Mouse (Mus musculus) yolk sac, embryonic 10.5 days (tissue): ENCODE results near the gene Lrrc4c.

Source experiments
- DNase-seq: peaks from one replicate; pipeline ENCODE4 v3.0.0-alpha.2; 2017; ENCODE audit warnings: low spot score

Lrrc4c gene

DNA sequence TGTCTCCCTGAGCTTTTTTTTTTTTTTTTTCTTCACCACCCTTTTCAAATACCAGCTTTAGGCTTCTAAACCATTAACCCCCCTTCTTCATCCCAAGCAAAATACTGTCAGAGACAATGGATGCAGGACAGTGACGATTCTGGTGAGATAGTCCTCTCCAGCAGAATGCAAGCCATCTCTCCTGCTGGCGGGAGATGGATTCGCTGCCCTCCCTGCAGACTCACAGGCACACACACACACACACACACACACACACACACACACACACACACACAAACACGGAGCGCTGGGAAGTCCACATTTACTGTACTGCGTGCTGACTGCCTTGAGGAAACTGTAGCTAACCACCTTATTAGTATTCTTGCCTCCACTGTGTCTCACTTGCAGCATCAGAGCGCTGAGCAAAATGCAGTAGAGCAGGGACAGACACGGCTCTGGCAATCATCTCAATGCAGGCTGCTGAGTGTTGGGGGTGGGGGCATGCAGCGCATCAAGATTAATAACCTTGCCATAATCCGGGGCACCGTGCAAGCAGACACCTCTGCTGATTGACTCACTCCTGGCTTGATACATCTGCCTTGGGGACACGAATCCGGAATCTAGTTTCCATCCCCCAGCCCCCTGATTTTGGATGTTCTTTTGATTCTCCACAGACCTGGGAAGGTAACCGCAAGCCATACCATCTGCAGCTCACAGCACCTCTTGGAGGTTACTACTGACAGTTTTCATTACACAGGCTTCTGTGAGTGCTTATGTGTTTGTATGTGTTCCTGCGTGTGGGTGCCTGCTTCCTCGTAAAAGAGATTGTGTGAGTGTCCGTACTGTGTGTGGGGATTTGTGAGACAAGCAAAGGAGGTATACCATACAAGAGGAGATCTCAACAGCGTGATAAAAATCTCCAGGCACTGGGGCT, at the start of gene Lrrc4c:
Lrrc4c (plus strand) TSS at position 783 of the 913 bp plus-strand sequence.
- DNase-seq, result no peak

GRCm38 (mm10) chr2:96275061-96275460, 42.9 kb upstream of the Lrrc4c start:
- DNase-seq, result no peak

DNA sequence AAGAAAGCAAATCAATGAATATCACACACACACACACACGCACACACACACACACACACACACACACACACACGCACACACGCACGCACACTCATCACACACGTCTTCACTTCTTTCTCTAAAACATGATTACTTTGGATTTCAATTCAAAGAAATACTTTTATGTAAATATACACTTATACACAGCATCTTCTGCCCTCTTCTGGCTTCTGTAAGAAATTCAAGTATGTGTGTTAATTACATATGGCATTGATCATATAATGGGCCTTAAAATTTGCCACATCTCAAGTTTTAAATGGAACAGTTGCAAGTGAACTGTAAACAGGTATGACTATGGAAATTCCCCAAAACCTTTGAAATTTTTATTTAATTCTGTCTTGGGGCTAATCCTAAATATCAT, 35.0 kb upstream of the Lrrc4c start:
- DNase-seq, result no peak

DNA sequence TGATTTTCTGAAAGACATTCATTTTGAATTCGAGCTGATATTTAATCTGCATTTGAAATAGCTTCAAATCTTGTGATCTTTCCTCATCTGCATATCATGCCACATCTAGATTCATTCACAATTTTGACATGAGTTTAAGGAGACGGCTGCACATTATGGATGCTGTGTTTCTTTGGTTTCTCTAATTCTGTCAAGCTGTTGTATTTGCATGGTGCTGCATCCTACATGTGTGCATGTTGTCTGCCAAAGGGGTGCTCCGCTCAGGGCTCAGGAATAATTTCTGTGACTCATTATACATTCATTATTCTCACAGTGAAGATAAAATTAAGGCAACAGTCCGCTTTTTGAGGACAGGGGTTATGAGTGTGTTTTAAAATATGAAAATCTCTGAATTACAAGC, 30.5 kb upstream of the Lrrc4c start:
- DNase-seq, result no peak

DNA sequence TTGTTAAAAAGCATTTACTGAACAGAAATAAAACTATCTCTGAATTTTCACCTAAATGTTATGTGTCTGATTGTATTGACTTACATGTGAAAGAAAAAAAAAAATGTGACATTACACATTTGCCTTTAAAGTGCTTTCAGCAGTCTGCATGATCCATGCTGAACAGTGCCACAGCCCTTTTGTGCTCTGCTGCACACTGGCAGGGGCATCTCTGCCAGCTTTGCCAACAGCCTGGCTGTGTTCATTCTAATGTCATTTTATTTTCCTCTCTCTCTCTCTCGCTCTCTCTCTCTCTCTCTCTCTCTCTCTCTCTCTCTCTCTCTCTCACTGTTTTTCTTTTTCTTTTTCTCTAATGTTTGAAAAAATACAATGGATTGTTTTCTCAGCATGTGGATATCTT, 27.4 kb upstream of the Lrrc4c start:
- no peak for DNase-seq

GRCm38 (mm10) chr2:96315034-96315433, 2.9 kb upstream of the Lrrc4c start:
- no peak for DNase-seq

DNA sequence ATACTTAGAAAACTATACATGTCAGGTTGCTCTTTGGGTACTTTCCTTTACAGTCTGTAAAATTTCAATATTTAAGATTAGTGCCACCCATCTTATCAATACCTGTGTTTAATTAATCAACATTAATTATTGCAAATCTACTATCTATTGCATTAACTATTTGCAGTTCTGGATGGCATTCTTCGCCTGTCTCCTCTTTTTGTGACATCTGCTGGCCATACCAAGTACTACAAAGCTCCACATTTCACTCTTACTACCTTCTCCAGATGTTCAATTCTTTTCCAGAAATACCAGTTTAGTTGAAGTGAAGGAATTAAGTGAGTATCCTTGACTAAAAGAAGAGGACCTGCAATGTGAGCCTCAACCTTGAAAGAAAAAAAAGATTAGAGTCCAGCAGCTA, 1.4 kb upstream of the Lrrc4c start:
- no peak for DNase-seq

- DNase-seq, result no peak
Measured at GRCm38 (mm10) chr2:96318556-96318955, 587 bp downstream of the Lrrc4c start.

- no peak for DNase-seq
Measured at GRCm38 (mm10) chr2:96319201-96319600, 1.2 kb downstream of the Lrrc4c start.

DNA sequence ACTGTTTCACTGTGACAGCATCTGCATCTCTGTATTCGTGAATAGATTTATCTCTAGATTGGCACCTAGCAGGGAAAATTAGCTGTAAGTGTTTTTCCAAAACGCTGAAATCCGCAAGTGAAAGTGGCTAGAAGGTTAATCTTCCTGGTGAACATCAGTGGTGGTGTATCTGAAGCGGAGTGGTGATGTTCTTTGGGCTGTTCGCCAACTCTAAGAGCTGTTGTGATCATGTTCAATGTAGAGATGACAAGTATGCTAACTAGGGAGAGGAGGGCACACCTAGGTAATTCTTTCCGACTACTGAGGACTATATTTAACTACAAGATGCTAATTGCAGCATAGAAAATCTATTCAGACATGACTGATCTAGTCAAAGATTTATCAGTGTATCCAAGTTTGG, 1.7 kb downstream of the Lrrc4c start:
- no peak for DNase-seq

DNA sequence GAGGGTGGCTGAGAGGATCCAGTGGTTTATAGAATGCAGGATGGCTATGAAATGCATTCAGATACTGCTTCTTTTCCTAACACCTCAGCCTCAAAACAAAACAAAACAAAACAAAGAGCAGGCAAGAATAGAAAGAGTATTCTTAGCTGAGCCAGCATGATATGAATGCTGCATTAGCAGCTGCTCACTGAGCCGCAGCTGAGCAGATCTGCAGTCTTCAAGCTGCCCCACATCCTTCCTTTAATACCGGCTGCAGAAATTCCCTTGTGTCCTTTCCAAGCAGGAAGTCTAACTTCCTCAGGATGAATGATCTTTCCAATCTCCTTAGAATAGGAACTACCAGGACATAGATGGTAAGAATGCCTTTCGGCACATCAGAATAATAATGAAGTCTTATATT, 16.7 kb downstream of the Lrrc4c start:
- no peak for DNase-seq

DNA sequence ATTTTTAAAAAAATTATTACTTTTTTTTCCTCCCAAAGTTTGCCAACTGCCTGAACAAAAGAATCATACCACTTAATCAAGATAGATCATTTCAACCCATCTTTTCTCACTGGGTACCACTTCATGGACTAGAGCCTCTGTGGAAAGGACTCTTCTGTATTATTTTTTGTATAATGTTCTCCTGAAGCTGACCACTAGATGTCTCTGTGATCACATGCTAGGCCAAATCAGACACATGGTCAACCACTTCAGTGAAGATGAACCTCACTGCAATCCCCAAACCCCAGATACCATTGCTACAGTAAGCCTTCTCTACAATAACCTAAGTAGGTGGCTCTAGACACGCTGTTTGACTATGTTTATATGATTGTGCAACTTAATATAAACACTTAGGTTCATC, 19.4 kb downstream of the Lrrc4c start:
- DNase-seq, result no peak

DNA sequence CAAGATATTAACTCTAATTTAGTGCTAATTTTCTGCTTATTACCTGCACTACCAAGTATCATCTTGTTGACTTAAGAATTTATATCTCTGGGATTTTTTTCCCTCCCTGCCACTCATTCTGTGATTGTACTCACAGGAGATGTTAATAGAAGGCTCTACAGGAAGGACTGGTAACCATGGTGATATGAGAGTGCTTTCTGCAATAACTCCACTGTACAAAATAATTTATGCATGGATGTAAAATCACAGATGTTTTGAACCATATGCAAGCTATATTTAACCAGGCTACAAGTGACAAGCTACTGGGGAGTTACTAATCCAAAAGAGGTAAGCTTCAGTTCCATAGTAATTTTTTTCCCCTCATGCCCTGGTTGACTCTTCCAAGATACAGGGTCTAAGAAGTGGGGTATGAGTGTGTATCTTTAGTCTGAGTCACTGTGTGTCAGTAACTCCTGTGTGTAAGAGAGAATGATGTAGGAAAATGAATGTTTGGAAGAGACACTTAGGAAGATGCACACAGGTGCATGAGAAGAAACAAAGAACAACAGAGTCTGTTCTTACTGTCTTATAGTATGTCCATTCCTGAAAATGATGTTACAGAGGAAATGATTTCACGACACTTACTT, 83.3 kb downstream of the Lrrc4c start:
- no peak for DNase-seq

DNA sequence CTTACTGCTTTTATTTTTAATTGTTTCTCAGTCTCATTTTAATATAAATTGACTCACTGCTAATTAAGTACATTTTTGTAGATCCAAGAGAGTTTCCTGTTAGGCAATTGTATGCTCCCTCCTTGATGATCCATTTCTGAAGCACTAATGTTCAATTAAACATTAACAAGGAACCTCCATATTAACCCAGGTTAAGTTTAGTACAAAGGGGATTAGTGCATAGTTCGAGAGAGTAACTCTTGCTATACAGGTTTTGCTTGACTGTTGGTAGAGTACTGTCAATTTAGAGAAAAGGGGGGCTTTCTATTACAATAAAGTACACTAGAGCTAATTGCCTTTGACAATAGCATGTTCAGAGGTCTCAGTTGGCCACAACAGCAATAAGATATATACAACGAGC, 84.5 kb downstream of the Lrrc4c start:
- no peak for DNase-seq

DNA sequence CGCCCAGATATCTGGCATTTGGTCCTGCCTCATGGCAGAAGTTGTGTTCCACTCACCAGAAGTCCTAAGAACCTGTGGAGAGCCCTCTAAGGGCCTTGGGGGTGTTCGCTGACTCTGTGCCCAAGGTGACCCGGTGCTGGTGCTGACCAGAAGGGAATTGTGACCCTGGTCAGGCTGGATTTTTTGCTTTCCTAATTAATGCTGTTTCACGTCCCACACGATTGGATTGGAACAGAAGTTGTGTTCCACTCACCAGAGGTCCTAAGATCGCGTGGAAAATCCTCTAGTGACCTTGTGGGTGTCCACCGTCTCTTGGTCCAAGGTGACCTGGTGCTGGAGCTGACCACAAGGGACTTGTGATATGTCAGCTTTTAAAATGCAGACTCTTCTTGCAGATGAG, 88.9 kb downstream of the Lrrc4c start:
- no peak for DNase-seq

DNA sequence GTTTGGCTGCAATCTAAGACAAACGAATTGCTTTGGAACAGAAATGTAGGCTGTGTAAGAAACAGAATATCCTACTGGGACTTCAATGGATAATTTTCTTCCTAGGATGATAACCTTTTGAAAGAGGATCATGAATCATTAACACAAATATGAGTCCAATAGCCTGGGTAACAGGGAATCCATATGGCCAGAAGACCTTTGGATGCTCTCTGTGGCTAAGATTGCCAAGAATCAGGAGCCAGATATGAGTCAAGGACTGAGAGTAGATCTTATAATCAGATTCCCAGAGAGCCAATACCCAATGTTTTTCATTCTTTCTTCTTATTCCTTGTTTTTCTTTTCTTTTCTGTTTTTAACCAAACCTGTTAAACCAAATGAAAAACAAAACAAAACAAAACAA, 93.2 kb downstream of the Lrrc4c start:
- DNase-seq, result no peak

GRCm38 (mm10) chr2:96461566-96461965, 143.6 kb downstream of the Lrrc4c start:
- DNase-seq, result no peak

- DNase-seq, result no peak
Measured at GRCm38 (mm10) chr2:96475674-96476073, 157.7 kb downstream of the Lrrc4c start.

GRCm38 (mm10) chr2:96499116-96499882, 181.3 kb downstream of the Lrrc4c start:
- no peak for DNase-seq

DNA sequence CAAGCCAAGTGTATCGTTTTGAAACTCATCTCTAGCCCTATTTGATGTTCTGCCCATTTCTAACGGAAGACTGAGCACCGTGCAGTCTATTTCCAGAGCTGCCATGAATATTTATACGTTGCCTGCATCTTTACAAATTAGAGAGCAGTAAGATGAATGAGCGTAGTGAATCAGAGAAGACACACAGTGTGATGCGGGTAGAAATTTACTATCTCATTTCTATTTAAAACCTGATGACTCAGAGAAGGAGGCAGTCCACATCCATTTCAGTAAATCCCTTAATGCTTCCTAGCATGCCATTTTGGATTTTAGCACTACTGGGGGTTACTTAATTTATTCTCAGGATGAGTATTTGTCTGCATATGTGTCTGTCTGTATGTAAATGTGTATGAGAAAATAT, 186.2 kb downstream of the Lrrc4c start:
- no peak for DNase-seq

- no peak for DNase-seq
Measured at GRCm38 (mm10) chr2:96505641-96506040, 187.7 kb downstream of the Lrrc4c start.

DNA sequence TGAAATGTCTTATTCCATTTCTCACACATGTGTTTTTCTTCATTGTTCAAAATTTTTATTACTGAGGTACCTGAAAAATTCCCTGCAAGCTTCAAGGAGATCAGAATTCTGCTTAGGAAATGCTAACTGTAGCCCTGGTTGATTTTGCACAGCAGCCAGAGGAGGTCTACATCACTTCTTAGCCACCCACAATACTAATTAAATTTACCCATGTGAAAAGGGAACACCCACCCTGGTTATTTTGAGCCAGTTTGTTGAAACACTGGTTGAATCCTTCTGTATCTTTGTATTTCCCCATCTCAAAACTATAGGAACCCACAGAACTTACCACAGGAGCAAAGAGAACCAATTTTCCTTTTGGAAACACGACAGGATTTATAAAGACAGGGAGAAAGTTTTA, 191.0 kb downstream of the Lrrc4c start:
- DNase-seq, result no peak

GRCm38 (mm10) chr2:96537469-96537868, 219.5 kb downstream of the Lrrc4c start:
- no peak for DNase-seq
